Mouse (Mus musculus) adrenal gland, adult 2 months (tissue): ENCODE results near the gene Gm20219. TPM values are rescaled to one million over a fixed set of nuclear protein-coding genes. Genes with fewer than 3 reads are reported as not detected.

Source experiments
- DNase-seq: peaks from one replicate; pipeline ENCODE4 v3.0.0; 2021
- polyA plus RNA-seq: library from polyadenylated mRNA; depleted of rRNA; stranded (reverse); fragments of >200 nt; gene quantifications from 2 replicates; pipeline ENCODE4 v1.2.3, GENCODE M21; 2012
- total RNA-seq, 2 experiments: library from RNA; stranded (reverse); gene quantifications; 2 replicates each; pipeline ENCODE4 v1.2.3; 2021

Gm20219 gene
- total and polyA plus RNA-seq, 3 experiments: 0.31 to 3.0 (median 0.98) TPM

DNA sequence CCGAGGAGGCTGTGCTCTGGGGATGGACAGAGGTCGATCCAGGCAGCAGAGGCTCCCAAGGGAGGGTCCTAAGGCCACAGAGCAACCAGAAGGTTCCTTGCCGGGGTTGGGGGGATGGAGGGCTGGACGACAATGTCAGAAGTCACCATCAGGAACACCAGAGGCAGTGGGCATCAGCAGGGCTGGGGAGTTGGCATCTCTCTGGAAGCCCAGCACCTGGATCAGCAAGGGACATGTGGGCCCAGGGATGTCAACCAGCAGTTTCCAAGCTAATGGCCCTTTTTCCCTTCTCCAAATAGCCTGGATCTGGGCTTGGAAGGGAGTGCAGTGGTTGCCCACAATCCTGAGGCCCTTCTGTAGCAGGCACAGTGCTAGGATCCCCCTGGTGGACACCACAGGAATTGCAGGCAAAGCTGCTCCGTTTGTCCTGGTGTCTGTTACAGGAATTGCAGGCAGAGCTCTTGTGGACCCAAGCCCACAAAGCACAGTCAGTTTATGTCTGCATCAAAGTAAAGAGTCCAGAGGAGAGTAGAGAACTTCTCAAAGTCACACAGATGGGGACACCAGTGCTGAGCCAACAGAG, 1.3 kb downstream of the Gm20219 start:
- DNase-seq: peak; percentile 51

DNA sequence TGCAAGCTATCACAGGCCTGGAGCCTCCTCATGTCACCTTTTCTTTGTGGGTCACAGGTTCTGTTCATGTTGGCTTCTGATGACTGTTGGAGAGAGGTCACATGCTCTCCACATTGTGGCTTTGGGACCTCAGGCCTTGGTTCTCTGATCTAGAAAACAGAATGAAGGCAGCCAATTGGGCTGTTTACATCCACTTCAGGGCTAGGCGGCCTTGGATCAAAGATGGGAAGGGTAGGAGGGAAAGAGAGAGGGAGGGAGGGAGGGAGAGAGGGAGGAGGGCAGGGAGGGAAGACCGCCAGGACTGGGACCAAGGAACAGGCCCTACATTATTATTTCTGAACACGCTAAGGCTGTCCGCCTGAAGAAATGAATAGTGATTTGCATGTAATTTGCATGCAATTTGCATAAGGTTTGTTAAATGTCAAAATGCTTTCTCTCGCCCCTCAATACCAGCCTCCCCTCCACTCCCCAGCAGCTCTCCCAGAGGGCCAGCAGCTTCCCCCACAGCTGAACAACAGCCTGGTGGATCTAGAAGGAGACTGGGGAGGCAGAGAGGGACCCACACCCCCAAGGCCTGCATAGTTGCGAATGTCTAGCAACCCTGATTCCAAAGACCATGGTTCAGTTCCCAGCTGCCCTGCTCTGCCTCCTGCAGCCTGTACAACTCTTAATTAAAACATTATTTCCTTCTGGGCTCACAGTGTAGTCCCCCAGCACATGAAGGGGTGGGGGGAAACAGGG, 2.2 kb downstream of the Gm20219 start:
- DNase-seq: no peak

GRCm38 (mm10) chr17:56550784-56551475, 3.3 kb downstream of the Gm20219 start:
- DNase-seq: no peak

- DNase-seq: no peak
Measured at GRCm38 (mm10) chr17:56548605-56549105, 5.5 kb downstream of the Gm20219 start.

- no peak for DNase-seq
Measured at GRCm38 (mm10) chr17:56547846-56548604, 6.2 kb downstream of the Gm20219 start.

GRCm38 (mm10) chr17:56547116-56547845, 6.9 kb downstream of the Gm20219 start:
- DNase-seq: no peak

- DNase-seq: no peak
Measured at GRCm38 (mm10) chr17:56546576-56546975, 7.6 kb downstream of the Gm20219 start.

GRCm38 (mm10) chr17:56545945-56546344, 8.2 kb downstream of the Gm20219 start:
- no peak for DNase-seq

DNA sequence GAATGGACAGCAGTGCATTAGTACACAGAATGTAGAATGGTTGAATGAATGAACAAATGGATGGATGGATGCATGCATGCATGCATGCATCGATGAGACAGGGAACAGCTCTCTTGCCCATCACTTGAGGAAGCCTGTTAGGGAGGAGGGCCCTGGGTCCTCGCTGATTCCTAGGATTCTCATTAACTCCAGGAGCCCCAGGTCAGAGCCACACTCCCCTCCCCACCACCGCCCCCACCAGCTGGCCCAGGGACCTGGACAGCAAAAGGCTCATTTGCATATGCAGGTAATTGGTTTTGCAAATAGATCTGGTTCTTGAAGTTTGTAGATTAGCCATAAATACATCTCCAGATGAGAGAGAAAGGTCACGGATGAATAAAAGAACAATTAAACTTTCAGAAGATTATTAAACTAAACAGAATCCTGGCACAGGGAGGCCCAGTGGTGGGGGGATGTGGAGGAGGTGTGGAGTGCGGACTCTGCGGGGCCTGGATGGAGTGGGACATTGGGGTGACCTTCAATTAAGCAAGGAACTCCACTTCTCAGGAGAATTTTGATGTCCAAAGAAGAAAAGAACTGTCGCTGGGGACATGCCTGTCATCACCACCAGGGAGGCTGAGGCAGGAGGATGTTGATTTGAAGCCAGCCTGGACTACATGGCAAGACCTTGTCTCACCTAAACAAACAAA, 9.3 kb downstream of the Gm20219 start:
- no peak for DNase-seq

GRCm38 (mm10) chr17:56543684-56544224, 10.4 kb downstream of the Gm20219 start:
- no peak for DNase-seq

GRCm38 (mm10) chr17:56542736-56543135, 11.5 kb downstream of the Gm20219 start:
- DNase-seq: no peak

DNA sequence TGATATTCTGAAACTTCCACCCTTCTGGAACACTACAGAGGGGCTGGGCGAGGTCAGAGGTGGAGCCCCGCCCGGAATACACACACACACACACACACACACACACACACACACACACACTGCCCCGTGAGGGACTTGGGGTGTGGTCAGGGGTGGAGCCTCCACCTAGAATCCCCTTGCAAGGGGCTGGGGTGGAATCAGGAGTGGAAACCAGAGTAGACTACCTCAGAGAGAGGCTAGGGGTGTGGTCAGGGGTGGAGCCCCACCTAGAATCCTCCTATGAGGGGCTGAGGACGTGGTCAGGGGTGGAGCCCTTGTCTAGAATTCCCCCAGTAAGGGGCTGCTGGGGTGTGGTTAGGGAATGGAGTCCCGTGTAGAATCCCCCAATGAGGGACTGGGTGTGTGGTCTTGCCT, 13.6 kb downstream of the Gm20219 start:
- DNase-seq: no peak

- DNase-seq: no peak
Measured at GRCm38 (mm10) chr17:56537912-56538311, 16.3 kb downstream of the Gm20219 start.

DNA sequence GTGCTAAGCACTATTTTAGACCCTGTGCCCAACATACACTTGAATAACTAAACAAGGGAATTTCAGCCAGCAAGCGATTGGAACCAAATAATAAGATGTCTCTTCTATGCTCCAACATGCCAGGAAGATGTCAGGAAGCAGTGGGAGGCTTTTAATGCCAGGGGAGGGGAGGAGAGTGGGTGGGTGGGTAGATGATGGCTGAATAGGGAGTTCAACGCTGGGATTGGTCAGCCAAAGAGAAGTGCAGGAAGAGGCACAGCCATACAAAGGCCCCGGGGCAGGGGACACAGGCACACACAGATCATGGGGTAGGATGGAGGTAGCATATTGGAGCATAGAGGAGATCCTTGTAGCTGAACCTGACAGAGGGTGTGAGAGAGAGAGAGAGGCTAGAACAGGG, 17.3 kb downstream of the Gm20219 start:
- DNase-seq: no peak

GRCm38 (mm10) chr17:56536192-56536591, 18.0 kb downstream of the Gm20219 start:
- DNase-seq: no peak

GRCm38 (mm10) chr17:56524943-56525342, 29.2 kb downstream of the Gm20219 start:
- no peak for DNase-seq

- DNase-seq: no peak
Measured at GRCm38 (mm10) chr17:56522744-56523143, 31.4 kb downstream of the Gm20219 start.

GRCm38 (mm10) chr17:56515690-56516410, 38.3 kb downstream of the Gm20219 start:
- DNase-seq: no peak

- DNase-seq: no peak
Measured at GRCm38 (mm10) chr17:56514916-56515315, 39.3 kb downstream of the Gm20219 start.

- DNase-seq: no peak
Measured at GRCm38 (mm10) chr17:56514330-56514729, 39.9 kb downstream of the Gm20219 start.
